10 mouse cellular contexts compared by ENCODE assay signal in genomic region chr4:135241669-135242068, GRCm38 (mm10). TPM values are rescaled to one million over a fixed set of nuclear protein-coding genes. Genes with fewer than 3 reads are reported as not detected.
DNase-seq lines count a peak whose midpoint lies in the region; ATAC-seq and TF ChIP-seq lines count a peak whose summit lies in the region.
"Had no signal": no experiment of that assay in that cellular context is flagged by ENCODE, and none has a peak within 500 bp of the region (broad histone marks: within the 10 kb centered on the region; RNA-seq: fewer than 3 reads in every experiment).

No protein-coding gene starts in this region.

- peak overlapping the region; percentile 7; the same call in 1 of the 2 replicates for H3K27ac ChIP-seq in forebrain, embryonic 13.5 days
- no peak overlapping the region for H3K27ac ChIP-seq in forebrain, embryonic 10.5 days
- H3K27ac ChIP-seq in left cerebral cortex, adult 2 months: no peak overlapping the region

- H3K9ac ChIP-seq in forebrain, embryonic 13.5 days: no peak overlapping the region

- H3K4me1 ChIP-seq in forebrain, embryonic 13.5 days: peaks cover 29% of the 10 kb centered on the region
- H3K4me1 ChIP-seq in forebrain, embryonic 10.5 days: peaks cover 41% of the 10 kb centered on the region
- H3K4me1 ChIP-seq in megakaryocyte, embryonic 14.5 days: peaks cover 100% of the 10 kb centered on the region

- WGBS in forebrain, embryonic 13.5 days: 77% methylated on average over 4 of the region's 5 CpGs
- 59% methylated on average over 5 of the region's 5 CpGs for WGBS in forebrain, embryonic 10.5 days

- H3K9me3 ChIP-seq in forebrain, embryonic 13.5 days (replicated peaks): no peaks in the 10 kb centered on the region
- no peaks in the 10 kb centered on the region for H3K9me3 ChIP-seq in forebrain, embryonic 10.5 days
- H3K9me3 ChIP-seq in megakaryocyte, embryonic 14.5 days: no peaks in the 10 kb centered on the region

- TF ChIP-seq CTCF in left cerebral cortex, adult 2 months (IDR thresholded peaks at IDR 0.05): no peak

- peaks cover 26% of the 10 kb centered on the region for H3K36me3 ChIP-seq in forebrain, embryonic 13.5 days (ENCODE audit: poor library complexity, severe bottlenecking)
- peaks cover 45% of the 10 kb centered on the region for H3K36me3 ChIP-seq in forebrain, embryonic 10.5 days (replicated peaks)
- H3K36me3 ChIP-seq in megakaryocyte, embryonic 14.5 days (replicated peaks; ENCODE audit: low read length): peaks cover 64% of the 10 kb centered on the region

- intact Hi-C loops in left cerebral cortex, adult 2 months (cut with DNase I): no loop called here

- no peak for DNase-seq in forebrain, embryonic 10.5 days (ENCODE audit: extremely low spot score, low spot score)
- peak; percentile 38 for DNase-seq in liver
- DNase-seq in yolk sac, embryonic 10.5 days (ENCODE audit: low spot score): peak; percentile 57
- no peak for DNase-seq in left cerebral cortex, adult 2 months (ENCODE audit: extremely low spot score in 1 of 2, low spot score in 2 of 2)
- DNase-seq: adrenal gland, adult 2 months; layer of hippocampus, adult 9-11 months had no signal

- H3K4me2 ChIP-seq in forebrain, embryonic 13.5 days: no peak overlapping the region

- H3K4me3 ChIP-seq in forebrain, embryonic 13.5 days: no peak overlapping the region
- no peak overlapping the region for H3K4me3 ChIP-seq in forebrain, embryonic 10.5 days
- peak overlapping the region; percentile 88 for H3K4me3 ChIP-seq in megakaryocyte, embryonic 14.5 days (replicated peaks)
- H3K4me3 ChIP-seq in left cerebral cortex, adult 2 months: no peak overlapping the region

- no peak for ATAC-seq in forebrain, embryonic 13.5 days
- no peak for ATAC-seq in megakaryocyte, adult 5-6 weeks (ENCODE audit: poor library complexity, severe bottlenecking)
- ATAC-seq in granulocyte monocyte progenitor cell, adult 5-6 weeks (replicated peaks; ENCODE audit: poor library complexity, severe bottlenecking): no peak

- H3K27me3 ChIP-seq in forebrain, embryonic 13.5 days: no peaks in the 10 kb centered on the region
- H3K27me3 ChIP-seq in forebrain, embryonic 10.5 days (ENCODE audit: poor library complexity, severe bottlenecking): no peaks in the 10 kb centered on the region
- no peaks in the 10 kb centered on the region for H3K27me3 ChIP-seq in megakaryocyte, embryonic 14.5 days (replicated peaks)

RNA-seq across cellular contexts. Expression of gene Clic4, which starts 30.9 kb away (rescaled TPM):
- 146 and 153 TPM in 2 replicates for polyA plus RNA-seq in forebrain, embryonic 13.5 days (2015; fragmentation: Nextera tagmentation; extraction: Ambion mirVana)
- 210 and 227 TPM in 2 replicates for polyA plus RNA-seq in forebrain, embryonic 10.5 days (2016; fragmentation: Nextera tagmentation; extraction: Ambion mirVana)
- polyA plus RNA-seq in megakaryocyte, embryonic 14.5 days (2012; ENCODE audit: insufficient read depth, low replicate concordance): 19.4 and 27.6 TPM in 2 replicates
- total RNA-seq in megakaryocyte, adult 5-6 weeks (2015): 28.4 and 29.7 TPM in 2 replicates
- 32.3 and 39.2 TPM in 2 replicates for total RNA-seq in megakaryocyte, adult 5-6 weeks (2017)
- 22.3 and 25.8 TPM in 2 replicates for total RNA-seq in granulocyte monocyte progenitor cell, adult 5-6 weeks (2014; fragmentation: Nextera tagmentation)
- 28.2 and 28.9 TPM in 2 replicates for total RNA-seq in granulocyte monocyte progenitor cell, adult 5-6 weeks (2017)
- 10 to 100 TPM; 29.5 to 34.3 TPM for total RNA-seq in left cerebral cortex, adult 2 months (2021)

Comparison
In these comparisons a context has a peak if more than half of its experiments do, and no peak if none do; other contexts are left out.
1. DNase-seq: peak in liver (single experiment) and yolk sac, embryonic 10.5 days (single experiment); none in forebrain, embryonic 10.5 days (single experiment) and left cerebral cortex, adult 2 months (0 of 2).